In the genomic region with DNA sequence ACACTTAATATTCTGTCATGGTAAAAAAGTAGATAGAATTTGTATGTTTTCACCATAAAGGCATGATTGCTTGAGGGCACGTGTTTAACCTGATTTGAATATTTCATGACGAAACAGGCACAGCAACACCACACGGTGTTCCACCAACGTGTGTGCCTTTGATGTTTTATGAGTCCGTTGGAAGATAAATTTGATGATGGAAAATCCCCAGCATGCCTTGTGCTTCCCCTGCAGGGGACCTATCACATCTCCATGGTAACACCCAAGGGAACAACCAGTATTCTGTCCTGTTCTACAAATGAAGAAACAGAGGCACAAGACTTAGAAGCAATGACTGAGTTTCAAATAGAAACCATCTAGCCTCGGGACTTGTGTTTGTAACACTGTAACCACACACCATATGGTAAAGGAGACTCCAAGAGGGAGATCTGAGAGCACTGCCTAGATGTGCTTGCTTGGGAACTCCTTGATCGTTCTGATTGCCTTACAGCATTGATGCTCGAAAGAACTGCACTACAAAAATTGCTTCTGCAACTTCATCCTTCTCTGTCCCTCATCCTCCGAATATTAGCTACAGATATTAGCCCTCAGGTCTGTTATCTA, we compare ENCODE assay signal across 9 mouse cellular contexts.
DNase-seq lines count a peak whose midpoint lies in the region; ATAC-seq and TF ChIP-seq lines count a peak whose summit lies in the region.
"Had no signal": no experiment of that assay in that cellular context is flagged by ENCODE, and none has a peak within 500 bp of the region (broad histone marks: within the 10 kb centered on the region; RNA-seq: fewer than 3 reads in every experiment).

No protein-coding gene starts in this region.

- WGBS in embryonic facial prominence, embryonic 13.5 days: 54% methylated on average over 9 of the region's 9 CpGs
- WGBS in embryonic facial prominence, embryonic 10.5 days: 69% methylated on average over 9 of the region's 9 CpGs

- H3K9ac ChIP-seq in embryonic facial prominence, embryonic 13.5 days: no peak overlapping the region

- no peak overlapping the region for H3K4me3 ChIP-seq in embryonic facial prominence, embryonic 13.5 days
- no peak overlapping the region for H3K4me3 ChIP-seq in embryonic facial prominence, embryonic 10.5 days
- H3K4me3 ChIP-seq in myocyte: no peak overlapping the region

- no peak overlapping the region for H3K27ac ChIP-seq in embryonic facial prominence, embryonic 13.5 days
- no peak overlapping the region for H3K27ac ChIP-seq in embryonic facial prominence, embryonic 10.5 days (replicated peaks)
- H3K27ac ChIP-seq: macrophage had no signal

- H3K9me3 ChIP-seq in embryonic facial prominence, embryonic 13.5 days: no peaks in the 10 kb centered on the region
- H3K9me3 ChIP-seq in embryonic facial prominence, embryonic 10.5 days: no peaks in the 10 kb centered on the region

- ATAC-seq in embryonic facial prominence, embryonic 13.5 days (ENCODE audit: insufficient number of reproducible peaks, insufficient read depth, low FRiP score, low TSS enrichment, low read depth): peak; percentile 32; the same call in 1 of the 2 replicates

- no peak for DNase-seq in embryonic facial prominence, embryonic 10.5 days (ENCODE audit: low spot score)
- DNase-seq in brain, embryonic 14.5 days (ENCODE audit: low read depth): peak; percentile 50
- peak; percentile 46 for DNase-seq in layer of hippocampus, adult 9-11 months
- DNase-seq in urinary bladder, postnatal 25 days (ENCODE audit: low spot score): no peak
- no peak for DNase-seq in adrenal gland, postnatal 25 days
- DNase-seq in cerebellum, postnatal 25 days: no peak

- no peaks in the 10 kb centered on the region for H3K27me3 ChIP-seq in embryonic facial prominence, embryonic 13.5 days
- no peaks in the 10 kb centered on the region for H3K27me3 ChIP-seq in embryonic facial prominence, embryonic 10.5 days (replicated peaks; ENCODE audit: low read depth, poor library complexity, severe bottlenecking)
- H3K27me3 ChIP-seq in myocyte (ENCODE audit: control insufficient read depth, insufficient read depth, insufficient read length): no peaks in the 10 kb centered on the region

- no peak overlapping the region for H3K4me2 ChIP-seq in embryonic facial prominence, embryonic 13.5 days
- peak overlapping the region; percentile 3 for H3K4me2 ChIP-seq in myocyte (ENCODE audit: low read depth)

- TF ChIP-seq POLR2A in brain, embryonic 14.5 days (IDR thresholded peaks at IDR 0.05; ENCODE audit: borderline replicate concordance, extremely low read depth, insufficient read depth, insufficient read length, poor library complexity, severe bottlenecking): no peak
- TF ChIP-seq POLR2A in myocyte (IDR thresholded peaks at IDR 0.05; ENCODE audit: insufficient read length, low read depth): no peak

- no peaks in the 10 kb centered on the region for H3K79me2 ChIP-seq in myocyte (ENCODE audit: control insufficient read depth, insufficient read depth)

- H3K36me3 ChIP-seq in embryonic facial prominence, embryonic 13.5 days: no peaks in the 10 kb centered on the region
- no peaks in the 10 kb centered on the region for H3K36me3 ChIP-seq in embryonic facial prominence, embryonic 10.5 days (replicated peaks)
- H3K36me3 ChIP-seq in myocyte (ENCODE audit: control insufficient read depth, insufficient read depth): no peaks in the 10 kb centered on the region

- H3ac ChIP-seq in myocyte (ENCODE audit: control insufficient read depth, insufficient read length): no peak overlapping the region

- H3K4me1 ChIP-seq in embryonic facial prominence, embryonic 13.5 days: 0 out of 2 replicates have a peak, but pooled peaks cover 5% of the 10 kb centered on the region
- peaks cover 6% of the 10 kb centered on the region for H3K4me1 ChIP-seq in embryonic facial prominence, embryonic 10.5 days

- TF ChIP-seq CTCF in brain, embryonic 14.5 days (IDR thresholded peaks at IDR 0.05; ENCODE audit: borderline replicate concordance, extremely low read depth, insufficient read depth, insufficient read length): no peak

TF ChIP-seq in myocyte, 11 proteins besides CTCF, POLR2A, EP300 and RAD21:
- TF ChIP-seq TCF12 (IDR thresholded peaks at IDR 0.05; ENCODE audit: insufficient read depth, poor library complexity, severe bottlenecking) (no peak), MAX (IDR thresholded peaks at IDR 0.05; ENCODE audit: low read depth) (no peak), SRF (IDR thresholded peaks at IDR 0.05; ENCODE audit: control insufficient read depth, insufficient read length, low read depth) (no peak), E2F4 (IDR thresholded peaks at IDR 0.05; ENCODE audit: insufficient read depth) (no peak), REST (IDR thresholded peaks at IDR 0.05; ENCODE audit: insufficient read depth, insufficient read length) (no peak), POLR2AphosphoS2 (IDR thresholded peaks at IDR 0.05; ENCODE audit: insufficient read length, low read depth) (no peak), TCF3 (IDR thresholded peaks at IDR 0.05; ENCODE audit: insufficient read length, low read depth) (no peak), USF1 (IDR thresholded peaks at IDR 0.05; ENCODE audit: low read depth) (no peak), MYOG (IDR thresholded peaks at IDR 0.05; ENCODE audit: control insufficient read depth in 1 of 3, insufficient read depth in 1 of 3, insufficient read length in 2 of 3, low read depth in 2 of 3) (no peak), MYOD1 (IDR thresholded peaks at IDR 0.05; ENCODE audit: control insufficient read depth in 1 of 3, insufficient read length in 2 of 3, low read depth in 2 of 3) (no peak), CEBPB (IDR thresholded peaks at IDR 0.05; ENCODE audit: insufficient read depth, poor library complexity, severe bottlenecking) (no peak)

Comparison
In these comparisons a context has a peak if more than half of its experiments do, and no peak if none do; other contexts are left out.
1. DNase-seq: peak in brain, embryonic 14.5 days (single experiment) and layer of hippocampus, adult 9-11 months (single experiment); none in embryonic facial prominence, embryonic 10.5 days (single experiment), urinary bladder, postnatal 25 days (single experiment), adrenal gland, postnatal 25 days (single experiment) and cerebellum, postnatal 25 days (0 of 2).